Mouse (Mus musculus): Measurements from ENCODE around the gene Tex26.

The Tex26 gene

DNA sequence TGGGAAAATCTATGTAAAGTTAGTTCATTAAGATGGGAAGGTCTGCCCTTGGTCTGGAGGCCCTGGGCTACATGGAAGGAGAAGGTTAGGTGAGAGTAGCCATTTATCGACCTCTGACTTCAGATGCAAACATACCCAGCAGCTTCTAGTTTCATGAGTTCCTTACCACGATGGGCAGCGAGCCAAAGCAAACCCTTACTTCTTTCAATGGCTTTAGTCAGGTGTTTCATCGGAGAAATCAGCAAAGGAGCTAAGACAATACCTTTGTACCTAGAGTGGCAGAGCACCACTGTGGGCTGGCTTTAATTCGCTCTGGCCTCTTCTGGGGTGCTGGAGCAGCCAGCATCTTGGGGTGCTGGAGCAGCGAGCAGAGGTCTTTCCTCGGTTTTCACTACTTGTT, 5.8 kb upstream of the Tex26 start:
- DNase-seq (ENCODE audit: low spot score in 2 of 2), result no peak

DNA sequence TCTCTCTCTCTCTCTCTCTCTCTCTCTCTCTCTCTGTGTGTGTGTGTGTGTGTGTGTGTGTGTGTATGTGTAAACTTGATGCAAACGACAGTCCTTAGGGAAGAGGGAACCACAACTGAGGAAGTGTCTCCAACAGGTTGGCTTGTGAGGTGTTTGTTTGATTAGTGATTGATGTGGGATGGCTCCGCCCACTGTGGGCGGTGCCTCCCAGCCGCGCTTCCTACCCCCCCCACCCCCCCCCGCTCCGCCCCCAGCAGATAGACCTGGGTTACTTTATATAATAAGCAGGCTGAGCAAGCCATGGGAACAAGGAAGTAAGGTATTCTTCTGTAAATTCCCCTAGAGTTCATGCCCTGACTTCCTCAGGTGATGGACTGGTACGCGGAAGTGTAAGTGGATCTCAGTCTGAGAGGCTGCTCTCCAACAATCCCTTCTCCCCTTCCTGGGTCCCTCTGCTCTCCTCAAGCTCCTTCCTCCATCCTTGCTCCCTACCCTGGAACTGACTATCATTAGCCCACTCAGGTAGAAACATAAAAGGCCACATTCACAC, 5.2 kb upstream of the Tex26 start:
- DNase-seq (ENCODE audit: low spot score in 2 of 2), result no peak

DNA sequence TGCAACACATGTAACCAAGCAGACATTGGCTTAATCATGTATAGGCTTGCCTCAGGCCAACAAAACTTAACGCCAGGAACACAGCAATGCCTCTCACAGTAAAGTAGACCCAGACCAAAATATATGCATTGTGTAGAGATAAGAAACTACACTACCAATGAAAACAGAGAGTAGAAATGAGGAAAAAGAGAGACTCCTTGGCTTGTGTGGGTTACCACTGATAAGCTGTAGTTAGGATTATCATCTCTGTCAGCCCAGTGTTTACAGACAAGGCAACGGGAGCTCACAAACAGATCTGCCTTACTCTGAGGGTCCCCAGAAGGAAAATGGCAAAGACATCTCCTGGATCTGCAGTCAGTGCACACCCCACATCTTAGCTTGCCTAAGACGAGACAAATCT, 2.9 kb upstream of the Tex26 start:
- no peak for DNase-seq (ENCODE audit: low spot score in 2 of 2)

DNA sequence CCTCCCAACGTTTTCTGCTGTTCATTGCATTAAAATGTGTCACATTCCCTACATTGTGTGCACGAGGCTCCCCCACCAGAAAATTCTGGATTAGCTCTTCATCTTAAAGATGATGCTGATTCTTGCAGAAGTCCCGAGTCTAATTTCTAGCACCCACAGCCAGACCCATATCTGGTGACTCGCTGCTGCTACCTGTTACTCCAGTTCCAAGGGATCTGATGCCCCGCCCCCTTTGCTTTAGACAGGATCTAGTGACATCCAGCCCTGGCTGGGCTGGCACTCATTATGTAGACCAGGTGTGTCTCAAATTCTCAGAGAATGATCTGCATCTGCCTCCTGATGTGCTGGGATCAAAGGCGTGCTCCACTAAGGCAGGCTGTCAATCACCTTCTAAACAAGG, 2.3 kb upstream of the Tex26 start:
- DNase-seq (ENCODE audit: low spot score in 2 of 2), result no peak

- DNase-seq (ENCODE audit: low spot score in 2 of 2), result no peak
Observed at GRCm38 (mm10) chr5:149440180-149440573, 717 bp downstream of the Tex26 start.

GRCm38 (mm10) chr5:149441646-149442276, 2.3 kb downstream of the Tex26 start:
- no peak for DNase-seq (ENCODE audit: low spot score in 2 of 2)

DNA sequence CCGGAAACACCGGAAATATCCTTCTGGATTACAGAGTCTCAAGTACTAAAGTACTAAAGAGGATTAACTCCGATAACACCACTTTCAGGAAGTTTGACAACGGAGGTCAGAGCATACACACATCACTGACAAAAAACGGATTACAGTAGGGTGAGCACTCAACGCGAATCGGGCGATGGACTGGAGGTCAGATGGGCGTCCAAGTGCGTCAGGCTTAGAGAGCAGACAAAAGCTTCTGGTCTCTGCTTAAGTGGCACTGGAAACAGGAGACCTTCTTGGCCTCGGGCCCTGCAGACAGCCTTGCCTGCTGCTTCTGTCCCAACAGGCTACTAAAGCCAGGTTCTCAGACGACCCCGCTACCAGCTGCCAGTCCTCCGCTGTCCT, 2.8 kb downstream of the Tex26 start:
- DNase-seq (ENCODE audit: low spot score in 2 of 2), result no peak

GRCm38 (mm10) chr5:149444451-149444850, 5.0 kb downstream of the Tex26 start:
- no peak for DNase-seq (ENCODE audit: low spot score in 2 of 2)

GRCm38 (mm10) chr5:149446495-149446894, 7.0 kb downstream of the Tex26 start:
- DNase-seq (ENCODE audit: low spot score in 2 of 2), result no peak

DNA sequence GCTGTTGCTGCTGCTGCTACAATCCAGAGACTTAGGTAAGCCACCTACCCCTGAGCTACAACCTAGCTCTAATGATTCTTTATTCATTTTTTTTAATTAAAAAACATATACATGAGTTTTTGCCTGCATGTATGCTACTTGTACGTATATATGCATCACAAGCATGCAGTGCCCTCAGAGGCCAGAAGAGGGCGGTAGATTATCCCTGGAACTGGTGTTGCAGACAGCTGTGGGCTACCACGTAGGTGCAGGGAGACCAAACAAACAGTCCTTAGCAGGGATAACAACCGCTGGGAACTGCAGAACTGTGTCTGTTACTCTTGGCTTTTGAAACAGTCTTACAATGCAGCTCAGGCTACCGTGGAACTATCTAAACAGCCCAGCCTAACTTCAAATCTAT, 8.3 kb downstream of the Tex26 start:
- no peak for DNase-seq (ENCODE audit: low spot score in 2 of 2)

GRCm38 (mm10) chr5:149449406-149449805, 9.9 kb downstream of the Tex26 start:
- DNase-seq (ENCODE audit: low spot score in 2 of 2), result no peak

DNA sequence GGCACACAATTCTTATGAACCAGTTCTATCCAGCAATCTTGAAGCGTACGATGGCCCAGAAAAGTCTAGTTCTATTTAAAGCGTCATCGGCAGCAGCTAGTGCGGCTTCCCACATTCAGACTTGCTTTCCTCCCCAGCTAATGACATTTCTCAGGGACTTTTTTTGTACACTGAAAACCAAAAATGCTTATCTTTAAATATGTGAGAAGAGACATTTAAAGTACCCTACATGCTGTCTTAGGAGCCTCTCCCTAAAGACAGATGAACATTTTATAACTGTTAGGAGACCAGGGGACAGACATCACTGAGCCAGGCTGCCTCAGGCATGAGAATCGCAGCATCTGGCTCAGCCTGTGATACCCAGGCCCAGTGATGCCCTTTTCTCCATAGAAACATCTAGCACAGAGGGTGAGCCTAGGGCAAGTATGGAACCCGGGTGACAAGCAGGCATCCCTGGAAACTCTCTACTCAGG, 11.8 kb downstream of the Tex26 start:
- no peak for DNase-seq (ENCODE audit: low spot score in 2 of 2)

- peak; percentile 33 to 57 for DNase-seq (ENCODE audit: low spot score in 2 of 2)
Observed at GRCm38 (mm10) chr5:149454281-149454680, 14.8 kb downstream of the Tex26 start.

- DNase-seq (ENCODE audit: low spot score in 2 of 2), result no peak
Observed at GRCm38 (mm10) chr5:149456544-149456943, 17.1 kb downstream of the Tex26 start.

- no peak for DNase-seq (ENCODE audit: low spot score in 2 of 2)
Observed at GRCm38 (mm10) chr5:149462071-149462470, 22.6 kb downstream of the Tex26 start.

DNA sequence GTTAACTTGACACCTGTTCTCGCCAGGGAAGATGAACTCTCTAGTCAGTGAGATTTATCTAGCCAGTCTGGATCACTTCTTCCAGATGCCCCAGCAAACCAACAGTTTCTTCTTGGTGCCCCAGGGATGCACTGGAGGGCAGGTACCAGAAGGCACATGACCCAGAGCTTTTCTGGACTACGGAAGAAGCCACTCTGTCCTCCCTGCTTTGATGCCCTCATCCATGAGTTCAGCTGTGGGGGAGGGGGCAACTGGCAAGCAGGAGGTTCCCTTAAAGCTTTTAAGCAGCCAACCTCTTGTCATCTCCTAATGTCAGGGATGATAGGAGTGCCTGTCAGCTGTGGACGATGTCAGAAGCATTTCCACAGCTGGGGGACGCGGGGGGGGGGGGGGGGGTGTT, 25.8 kb downstream of the Tex26 start:
- no peak for DNase-seq (ENCODE audit: low spot score in 2 of 2)

DNA sequence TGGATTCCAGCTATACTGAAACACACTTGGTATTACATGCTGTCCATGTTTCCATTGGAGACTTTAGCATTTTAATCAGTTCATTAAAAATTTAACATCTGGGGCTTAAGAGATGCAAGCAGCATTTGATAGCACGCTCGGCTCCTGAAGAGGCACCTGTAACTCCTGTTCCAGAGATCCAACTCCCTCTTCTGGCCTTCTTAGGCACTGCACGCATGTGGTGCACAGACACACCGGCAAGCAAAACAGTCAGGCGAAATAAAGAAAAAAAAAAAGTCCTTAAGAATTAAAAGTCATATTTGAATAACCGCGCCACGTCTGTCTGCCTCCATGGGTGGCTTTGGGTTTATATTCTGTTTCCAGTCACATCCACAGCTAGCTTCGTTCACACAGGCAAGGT, 34.7 kb downstream of the Tex26 start:
- no peak for DNase-seq (ENCODE audit: low spot score in 2 of 2)

- DNase-seq (ENCODE audit: low spot score in 2 of 2), result no peak
Observed at GRCm38 (mm10) chr5:149474701-149475468, 35.4 kb downstream of the Tex26 start.

- DNase-seq (ENCODE audit: low spot score in 2 of 2), result no peak
Observed at GRCm38 (mm10) chr5:149481920-149482319, 42.5 kb downstream of the Tex26 start.

DNA sequence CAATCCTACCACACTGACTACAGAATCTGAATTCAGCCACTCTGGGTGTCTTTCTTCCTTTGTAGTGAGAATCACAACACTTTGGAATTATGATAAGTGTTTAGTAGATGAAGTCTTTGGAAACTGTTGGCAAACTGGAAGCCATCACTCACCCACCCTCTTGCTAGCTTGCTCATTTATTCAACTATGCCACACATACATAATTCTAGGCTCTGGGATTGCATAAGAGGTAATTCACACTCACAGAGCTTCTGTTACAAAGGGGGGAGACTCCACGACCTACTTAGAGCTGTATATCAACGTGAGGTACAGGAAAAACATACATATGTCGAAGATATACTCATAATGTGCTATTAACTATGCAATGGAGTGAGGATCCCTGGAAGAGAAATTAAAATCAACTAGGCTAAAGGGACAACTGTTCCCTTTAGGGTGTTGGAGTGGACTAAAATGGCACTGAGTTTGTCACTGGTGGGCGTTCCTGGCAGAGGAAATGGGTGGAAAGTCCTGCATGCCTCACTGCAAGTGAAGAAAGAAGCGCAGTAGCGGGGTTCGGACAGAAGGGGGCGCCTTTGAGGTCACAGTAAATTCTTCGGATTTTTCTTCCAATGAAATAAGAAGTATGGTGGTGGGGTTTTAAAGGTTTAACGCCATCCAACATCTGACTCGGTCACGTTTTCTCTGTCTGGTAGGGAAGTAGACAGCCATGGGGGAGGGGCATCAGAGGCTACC, 44.0 kb downstream of the Tex26 start:
- no peak for DNase-seq (ENCODE audit: low spot score in 2 of 2)

DNA sequence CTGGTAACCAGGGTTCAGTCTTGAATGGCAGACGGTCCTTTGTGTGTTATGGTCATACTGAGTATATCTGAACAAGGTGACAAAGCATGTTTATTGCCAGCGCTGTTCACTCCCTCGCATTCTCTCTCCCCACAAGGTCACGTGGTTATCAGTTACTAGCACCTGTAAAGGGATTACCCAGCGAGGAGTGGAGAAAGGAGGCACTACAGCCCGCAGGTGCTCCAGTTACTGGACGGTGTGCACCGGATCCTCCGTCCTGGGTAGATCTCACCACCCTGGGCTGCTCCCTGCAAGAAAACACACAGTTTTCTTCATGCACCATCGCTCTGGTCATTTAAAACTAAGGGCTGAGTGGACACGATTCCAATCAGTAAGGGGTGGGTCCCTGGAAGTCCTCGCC, 44.8 kb downstream of the Tex26 start:
- DNase-seq (ENCODE audit: low spot score in 2 of 2), result no peak

GRCm38 (mm10) chr5:149485447-149485846, 46.0 kb downstream of the Tex26 start:
- no peak for DNase-seq (ENCODE audit: low spot score in 2 of 2)
